Mouse (Mus musculus) ES-E14 (cell line): ENCODE data around the gene Tmem260.

Experiments used
- CHD2 ChIP-seq: IDR thresholded peaks from 2 replicates; pipeline ENCODE4 v1.6.1; 2014; ENCODE audit warnings: mild to moderate bottlenecking, low read depth, low read length, inconsistent platforms
- HCFC1 ChIP-seq: IDR thresholded peaks from 2 replicates; pipeline ENCODE4 v1.6.1; 2012; ENCODE audit warnings: low read length, inconsistent platforms, borderline replicate concordance; ENCODE audit not compliant: insufficient read depth
- MAFK ChIP-seq: IDR thresholded peaks from 2 replicates; pipeline ENCODE4 v1.6.1; 2014; ENCODE audit warnings: mild to moderate bottlenecking, low read depth, low read length, inconsistent platforms; ENCODE audit not compliant: insufficient read depth
- ZC3H11A ChIP-seq: IDR thresholded peaks from 2 replicates; pipeline ENCODE4 v1.6.1; 2012; ENCODE audit warnings: low read depth, mild to moderate bottlenecking, inconsistent platforms, low read length, borderline replicate concordance
- ZNF384 ChIP-seq: IDR thresholded peaks from 2 replicates; pipeline ENCODE4 v1.6.1; 2012; ENCODE audit warnings: low read depth, low read length, inconsistent platforms

DNA sequence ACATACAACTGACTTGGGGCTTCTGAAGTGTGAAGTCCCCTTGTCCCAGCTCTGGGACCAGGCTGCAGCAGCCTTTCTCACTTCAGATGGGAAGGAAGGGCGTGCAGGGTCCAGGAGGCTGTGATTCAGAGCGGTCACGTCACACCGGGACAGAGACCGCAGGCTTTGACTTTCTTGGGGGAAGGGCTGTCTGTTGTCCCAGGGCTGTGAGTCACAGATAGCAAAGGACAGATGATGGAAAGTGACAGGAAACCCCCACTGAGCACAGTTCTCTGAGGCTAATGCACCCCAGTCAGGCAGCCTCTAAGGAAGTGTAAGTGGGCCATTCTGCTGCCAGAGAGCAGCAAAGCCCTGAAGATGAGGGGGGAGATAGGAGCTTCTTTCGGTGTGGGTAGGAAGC is 23.9 kb upstream of the Tmem260 start:
- TF ChIP-seq CHD2 (no peak), HCFC1 (no peak), MAFK (no peak), ZC3H11A (no peak), ZNF384 (no peak)
